Mouse (Mus musculus): ENCODE data around the gene Slc39a3. TPM values are rescaled to one million over a fixed set of nuclear protein-coding genes. Genes with fewer than 3 reads are reported as not detected.

The Slc39a3 gene
- total and polyA plus RNA-seq, 3 experiments: 15.6 to 19.5 TPM; not detected in 1

- peaks cover 2 to 14% of the 10 kb centered on the region in 2 experiments; a peak in 3 of 4 replicates for H3K4me1 ChIP-seq (ENCODE audit: control insufficient read depth in 1 of 2, insufficient read depth in 2 of 2, low read length in 2 of 2)
- peaks cover 0 to 4% of the 10 kb centered on the region in 2 experiments; a peak in 2 of 4 replicates for H3K36me3 ChIP-seq (ENCODE audit: control insufficient read depth in 1 of 2, insufficient read depth in 2 of 2, low read length in 2 of 2)
- H3K4me3 ChIP-seq (ENCODE audit: control insufficient read depth in 1 of 2, insufficient read depth in 1 of 2, low read depth in 2 of 2, low read length in 2 of 2): no peak overlapping the region
- H3K27ac ChIP-seq (ENCODE audit: control insufficient read depth, low read depth, low read length): no peak overlapping the region
- H3K27me3 ChIP-seq (ENCODE audit: control insufficient read depth in 1 of 2, insufficient read depth in 2 of 2, low read length in 2 of 2): no peaks in the 10 kb centered on the region
- TF ChIP-seq POLR2AphosphoS2 (IDR thresholded peaks at IDR 0.05; ENCODE audit: low read length) (no peak), MXI1 (IDR thresholded peaks at IDR 0.05; ENCODE audit: low read depth, low read length) (no peak), NRF1 (IDR thresholded peaks at IDR 0.05; ENCODE audit: insufficient read depth, low read depth, low read length, poor library complexity, severe bottlenecking) (no peak), RAD21 (IDR thresholded peaks at IDR 0.05; ENCODE audit: low read depth, low read length) (no peak), GATA1 (IDR thresholded peaks at IDR 0.05; ENCODE audit: low read depth, low read length) (no peak), JUND (IDR thresholded peaks at IDR 0.05; ENCODE audit: low read depth, low read length) (no peak), NELFE (IDR thresholded peaks at IDR 0.05; ENCODE audit: low read depth, low read length) (no peak), ZC3H11A (IDR thresholded peaks at IDR 0.05; ENCODE audit: low read depth, low read length) (no peak), ELF1 (IDR thresholded peaks at IDR 0.05; ENCODE audit: low read depth, low read length) (no peak), GABPA (IDR thresholded peaks at IDR 0.05; ENCODE audit: low read depth, low read length) (no peak), UBTF (IDR thresholded peaks at IDR 0.05; ENCODE audit: borderline replicate concordance, insufficient read depth, low read depth, low read length) (no peak), TBP (IDR thresholded peaks at IDR 0.05; ENCODE audit: low read depth, low read length) (no peak)
- DNase-seq (ENCODE audit: low read depth, low spot score): no peak
- H3K9me3 ChIP-seq (replicated peaks; ENCODE audit: insufficient read depth, low read length): no peaks in the 10 kb centered on the region
- H3K79me2 ChIP-seq (ENCODE audit: control insufficient read depth, insufficient read depth, low read length, poor library complexity): no peaks in the 10 kb centered on the region
- no peak overlapping the region for H3K9ac ChIP-seq (ENCODE audit: control insufficient read depth, low read depth, low read length, poor library complexity, severe bottlenecking)
These were observed 17.5 kb downstream of the Slc39a3 start for GRCm38 (mm10) chr10:81019687-81020086.

- Histone ChIP-seq H3K27ac (ENCODE audit: control insufficient read depth, low read depth, low read length) (peak overlapping the region; percentile 11; the same call in 1 of the 2 replicates), H3K9ac (ENCODE audit: control insufficient read depth, low read depth, low read length, poor library complexity, severe bottlenecking) (no peak overlapping the region), H3K27me3 (ENCODE audit: control insufficient read depth in 1 of 2, insufficient read depth in 2 of 2, low read length in 2 of 2) (no peaks in the 10 kb centered on the region), H3K36me3 (ENCODE audit: control insufficient read depth in 1 of 2, insufficient read depth in 2 of 2, low read length in 2 of 2) (peaks cover 0 to 4% of the 10 kb centered on the region in 2 experiments; a peak in 2 of 4 replicates), H3K79me2 (ENCODE audit: control insufficient read depth, insufficient read depth, low read length, poor library complexity) (no peaks in the 10 kb centered on the region), H3K4me3 (ENCODE audit: control insufficient read depth in 1 of 2, insufficient read depth in 1 of 2, low read depth in 2 of 2, low read length in 2 of 2) (peak overlapping the region in 1 of 2 experiments; percentile 34; a peak in 1 of 4 replicates), H3K4me1 (ENCODE audit: control insufficient read depth in 1 of 2, insufficient read depth in 2 of 2, low read length in 2 of 2) (peaks cover 2 to 19% of the 10 kb centered on the region in 2 experiments; a peak in 3 of 4 replicates), H3K9me3 (replicated peaks; ENCODE audit: insufficient read depth, low read length) (no peaks in the 10 kb centered on the region)
- DNase-seq (ENCODE audit: low read depth, low spot score): peak; percentile 94
- TF ChIP-seq ZKSCAN1 (IDR thresholded peaks at IDR 0.05; ENCODE audit: low read depth, low read length) (peak; percentile 20; the same call in 1 of the 2 replicates), GATA1 (IDR thresholded peaks at IDR 0.05; ENCODE audit: low read depth, low read length) (no peak), UBTF (IDR thresholded peaks at IDR 0.05; ENCODE audit: borderline replicate concordance, insufficient read depth, low read depth, low read length) (no peak), POLR2AphosphoS2 (IDR thresholded peaks at IDR 0.05; ENCODE audit: low read length) (no peak), ELF1 (IDR thresholded peaks at IDR 0.05; ENCODE audit: low read depth, low read length) (0 out of 2 replicates have a peak, but pooled peaks have one; percentile 7), USF1 (IDR thresholded peaks at IDR 0.05; ENCODE audit: low read depth, low read length) (peak; percentile 45), MYC (IDR thresholded peaks at IDR 0.05; ENCODE audit: low read depth, low read length) (0 out of 2 replicates have a peak, but pooled peaks have one; percentile 13), ZNF384 (IDR thresholded peaks at IDR 0.05; ENCODE audit: low read depth, low read length) (peak; percentile 54), MAX (IDR thresholded peaks at IDR 0.05; ENCODE audit: low read length) (peak; percentile 45; the same call in 1 of the 2 replicates), TCF12 (IDR thresholded peaks at IDR 0.05; ENCODE audit: low read depth, low read length) (0 out of 2 replicates have a peak, but pooled peaks have one; percentile 17), NELFE (IDR thresholded peaks at IDR 0.05; ENCODE audit: low read depth, low read length) (peak; percentile 40; the same call in 1 of the 2 replicates), SIN3A (IDR thresholded peaks at IDR 0.05; ENCODE audit: low read length) (peak; percentile 55)
These were observed 18.9 kb downstream of the Slc39a3 start for GRCm38 (mm10) chr10:81018326-81018725.
